Mouse (Mus musculus) heart, embryonic 12.5 days (tissue): ENCODE measurements around the gene Parva. TPM values are rescaled to one million over a fixed set of nuclear protein-coding genes. Genes with fewer than 3 reads are reported as not detected.
A peak's percentile ranks its signal among the peaks of the same experiment; 100 is the strongest.

ENCODE experiments used
- ATAC-seq: fragments of 200-750 bp; cut with Nextera tagmentation; 2 replicates; pipeline ENCODE4 v1.8.0; 2017; ENCODE audit warnings: moderate TSS enrichment, moderate library complexity; ENCODE audit not compliant: insufficient number of reproducible peaks, low FRiP score
- H3K27ac ChIP-seq: fragments of 300-500 bp; sonication (generic); 2 replicates; pipeline ENCODE4 v1.5.1; 2016; ENCODE audit warnings: mild to moderate bottlenecking, moderate library complexity; ENCODE audit not compliant: poor library complexity, severe bottlenecking
- H3K27me3 ChIP-seq: fragments of 300-500 bp; sonication (generic); replicated peaks from 2 replicates; pipeline ENCODE4 v1.6.1; 2016; ENCODE audit warnings: mild to moderate bottlenecking, moderate library complexity
- H3K36me3 ChIP-seq: fragments of 300-500 bp; sonication (generic); 2 replicates; pipeline ENCODE4 v1.6.1; 2016; ENCODE audit warnings: mild to moderate bottlenecking, moderate library complexity
- H3K4me1 ChIP-seq: fragments of 300-500 bp; sonication (generic); replicated peaks from 2 replicates; pipeline ENCODE4 v1.6.1; 2016; ENCODE audit warnings: mild to moderate bottlenecking
- H3K4me2 ChIP-seq: fragments of 300-500 bp; sonication (generic); 2 replicates; pipeline ENCODE4 v1.6.1; 2016; ENCODE audit warnings: mild to moderate bottlenecking, moderate library complexity
- H3K4me3 ChIP-seq: fragments of 300-500 bp; sonication (generic); 2 replicates; pipeline ENCODE4 v1.5.1; 2016; ENCODE audit warnings: mild to moderate bottlenecking
- H3K9ac ChIP-seq: fragments of 300-500 bp; sonication (generic); 2 replicates; pipeline ENCODE4 v1.6.1; 2016; ENCODE audit warnings: mild to moderate bottlenecking, moderate library complexity
- H3K9me3 ChIP-seq: fragments of 300-500 bp; sonication (generic); replicated peaks from 2 replicates; pipeline ENCODE4 v1.6.1; 2016; ENCODE audit warnings: mild to moderate bottlenecking, moderate library complexity
- WGBS: fragments of 180-500 bp; shearing (Covaris S2); methylation state at CpG from one replicate; pipeline ENCODE4 v1.1.7; 2016; 5-methylcytosine and 5-hydroxymethylcytosine counted together
- polyA plus RNA-seq: library from polyadenylated mRNA; unstranded; fragments of >200 nt; fragmentation: Nextera tagmentation; extraction: Ambion mirVana; gene quantifications from 2 replicates; pipeline ENCODE4 v1.2.1, GENCODE M21; 2016

The Parva gene
- polyA plus RNA-seq, 1 experiment from 2014 or later = 103 TPM

DNA sequence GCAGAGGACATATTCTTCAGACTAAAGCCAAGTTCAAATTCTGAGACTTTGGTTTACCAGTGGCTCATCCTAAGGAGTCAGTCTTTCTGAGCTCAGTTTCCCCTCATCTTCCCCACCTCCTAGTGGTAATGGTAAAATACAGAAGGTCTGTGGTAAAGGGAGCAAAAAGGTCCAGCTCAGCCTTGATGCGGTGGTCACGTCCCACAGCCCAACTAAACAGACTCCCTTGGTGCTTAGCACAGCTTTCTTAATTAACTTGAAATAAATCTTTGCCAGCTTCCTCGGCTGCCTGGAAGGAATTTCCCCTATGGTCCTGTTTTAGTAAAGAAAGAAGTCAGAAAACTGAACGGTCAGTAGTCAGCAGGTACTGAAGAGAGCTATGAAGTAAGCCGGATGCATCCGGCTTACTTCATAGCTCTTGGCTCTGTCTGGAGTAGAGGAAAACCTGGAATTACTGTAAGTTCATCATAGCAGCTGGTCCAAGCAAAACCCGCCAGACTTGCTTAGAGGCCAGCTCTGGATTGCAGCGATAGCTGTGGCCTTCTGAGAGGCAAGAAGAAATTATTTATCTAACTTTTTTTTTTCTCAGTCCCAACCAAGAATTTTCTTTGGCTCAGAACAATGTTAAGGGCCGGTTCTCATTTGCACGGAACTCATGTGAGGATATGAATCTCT lies 176.3 kb downstream of the Parva start:
- no peak for ATAC-seq

DNA sequence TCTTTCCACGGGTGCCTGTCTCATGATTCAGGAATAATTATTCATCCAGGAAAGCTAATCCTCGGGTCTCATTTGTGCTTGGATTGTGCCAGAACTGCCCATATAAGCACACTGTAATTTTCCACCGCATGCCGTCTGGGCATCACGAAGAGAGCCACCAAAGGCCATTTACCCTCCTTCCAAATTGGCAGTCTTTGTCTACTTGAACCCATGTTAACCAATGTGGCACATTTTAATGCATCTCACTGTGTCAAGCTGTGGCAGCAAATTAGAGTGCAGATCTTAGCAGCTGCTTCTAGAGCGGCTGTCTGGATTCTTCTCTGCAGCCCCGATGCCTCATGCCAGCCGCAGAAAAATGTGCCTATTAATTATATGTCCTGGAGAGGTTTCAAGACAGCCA lies 176.9 kb downstream of the Parva start:
- H3K36me3 ChIP-seq = no peaks in the 10 kb centered on the region
- H3K27me3 ChIP-seq = no peaks in the 10 kb centered on the region
- WGBS = 81% methylated on average over 8 of the region's 8 CpGs
- no peaks in the 10 kb centered on the region for H3K9me3 ChIP-seq
- H3K27ac ChIP-seq = no peak overlapping the region
- no peak overlapping the region for H3K4me3 ChIP-seq
- H3K4me2 ChIP-seq = no peak overlapping the region
- ATAC-seq = no peak
- no peak overlapping the region for H3K9ac ChIP-seq
- H3K4me1 ChIP-seq = peaks cover 16% of the 10 kb centered on the region

More for the DNA sequence above, 176.3 kb downstream of the Parva start:
- H3K4me3 ChIP-seq = no peak overlapping the region
- H3K27ac ChIP-seq = peak overlapping the region; percentile 49; the same call in 1 of the 2 replicates
- H3K9ac ChIP-seq = no peak overlapping the region
- H3K9me3 ChIP-seq = no peaks in the 10 kb centered on the region
- no peak overlapping the region for H3K4me2 ChIP-seq
- no peaks in the 10 kb centered on the region for H3K36me3 ChIP-seq
- H3K27me3 ChIP-seq = no peaks in the 10 kb centered on the region
- WGBS = 70% methylated on average over 10 of the region's 10 CpGs
- H3K4me1 ChIP-seq = peaks cover 17% of the 10 kb centered on the region

DNA sequence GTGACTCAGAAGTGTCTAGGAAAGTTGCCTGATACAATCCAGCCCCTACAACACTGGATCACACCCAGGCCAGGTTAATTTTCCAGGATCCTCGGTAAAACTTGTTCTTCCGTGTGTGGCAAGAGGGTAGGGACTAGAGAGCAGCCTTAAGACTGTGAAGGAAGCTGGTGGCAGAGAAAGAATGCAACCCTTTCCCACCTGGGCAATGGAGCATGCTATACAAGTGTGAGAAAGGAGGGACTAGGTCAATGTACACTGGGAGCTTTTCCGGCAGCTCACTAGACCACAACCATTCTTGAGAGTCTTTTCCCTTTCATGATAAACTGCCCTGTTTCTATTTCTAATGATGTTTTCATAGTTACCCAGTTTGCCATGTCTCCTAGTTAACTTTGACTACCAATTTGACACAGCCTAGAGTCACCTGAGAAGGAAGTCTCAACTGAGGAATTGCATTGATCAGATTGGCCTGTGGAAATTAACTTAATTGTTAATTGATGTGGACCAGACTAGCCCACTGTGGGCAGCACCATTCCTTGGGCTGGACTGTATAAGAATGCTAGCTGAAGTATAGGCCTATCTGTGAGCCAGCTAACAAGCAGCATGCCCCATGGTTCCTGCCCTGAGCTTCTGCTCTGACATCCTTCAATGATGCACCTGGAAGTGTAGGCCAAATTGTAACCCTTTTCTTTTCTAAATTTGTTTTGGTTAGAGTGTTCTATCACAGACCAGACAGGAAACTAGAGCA lies 186.9 kb downstream of the Parva start:
- Histone ChIP-seq H3K4me2 (no peak overlapping the region), H3K4me3 (no peak overlapping the region), H3K4me1 (peaks cover 6% of the 10 kb centered on the region), H3K27me3 (no peaks in the 10 kb centered on the region), H3K9me3 (no peaks in the 10 kb centered on the region), H3K27ac (no peak overlapping the region), H3K9ac (no peak overlapping the region), H3K36me3 (peaks cover 2% of the 10 kb centered on the region; the same call in 1 of the 2 replicates)
- no peak for ATAC-seq
- WGBS = 83% methylated on average over 3 of the region's 3 CpGs

DNA sequence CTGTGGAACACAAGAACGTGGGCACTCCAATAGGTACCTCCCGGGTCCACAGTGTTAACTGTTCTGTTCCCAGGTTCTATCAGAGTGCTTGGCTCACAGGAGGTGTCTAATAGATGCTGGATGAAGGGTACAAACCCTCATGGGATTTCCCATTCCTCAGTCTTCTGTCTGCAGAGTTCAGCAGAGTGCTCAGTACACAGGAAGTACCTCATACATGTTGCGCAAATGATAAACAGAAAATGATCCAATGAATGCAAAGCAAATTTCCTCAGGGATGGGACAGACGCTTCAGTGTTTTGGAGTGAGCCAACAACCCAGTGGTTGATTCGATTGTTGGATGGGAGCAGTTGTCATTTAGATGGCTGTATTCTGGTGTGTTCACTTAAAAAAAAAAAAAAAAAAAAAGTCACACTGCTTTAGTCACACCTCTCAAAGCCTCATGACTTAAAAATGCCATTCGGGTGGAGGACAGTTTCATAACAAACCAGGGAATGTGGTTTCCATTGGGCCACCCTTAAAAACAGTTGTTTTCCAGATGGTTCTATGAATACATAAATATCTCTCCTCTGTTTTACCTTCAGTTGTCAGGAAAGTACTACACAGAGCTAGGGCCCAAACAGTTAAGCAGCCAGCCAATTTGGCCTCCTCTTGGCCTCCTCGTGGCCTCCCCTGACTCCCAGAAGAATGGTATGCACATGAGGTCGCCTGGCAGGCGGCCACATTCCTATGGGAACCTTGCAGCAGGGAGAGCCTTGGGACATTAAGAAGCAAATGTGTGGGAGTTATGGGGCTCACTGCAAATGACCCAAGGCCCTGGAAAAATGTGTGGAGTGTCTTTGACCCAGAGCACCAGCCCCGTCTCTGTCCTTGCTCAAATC lies 187.7 kb downstream of the Parva start:
- peak overlapping the region; percentile 73 for H3K27ac ChIP-seq

DNA sequence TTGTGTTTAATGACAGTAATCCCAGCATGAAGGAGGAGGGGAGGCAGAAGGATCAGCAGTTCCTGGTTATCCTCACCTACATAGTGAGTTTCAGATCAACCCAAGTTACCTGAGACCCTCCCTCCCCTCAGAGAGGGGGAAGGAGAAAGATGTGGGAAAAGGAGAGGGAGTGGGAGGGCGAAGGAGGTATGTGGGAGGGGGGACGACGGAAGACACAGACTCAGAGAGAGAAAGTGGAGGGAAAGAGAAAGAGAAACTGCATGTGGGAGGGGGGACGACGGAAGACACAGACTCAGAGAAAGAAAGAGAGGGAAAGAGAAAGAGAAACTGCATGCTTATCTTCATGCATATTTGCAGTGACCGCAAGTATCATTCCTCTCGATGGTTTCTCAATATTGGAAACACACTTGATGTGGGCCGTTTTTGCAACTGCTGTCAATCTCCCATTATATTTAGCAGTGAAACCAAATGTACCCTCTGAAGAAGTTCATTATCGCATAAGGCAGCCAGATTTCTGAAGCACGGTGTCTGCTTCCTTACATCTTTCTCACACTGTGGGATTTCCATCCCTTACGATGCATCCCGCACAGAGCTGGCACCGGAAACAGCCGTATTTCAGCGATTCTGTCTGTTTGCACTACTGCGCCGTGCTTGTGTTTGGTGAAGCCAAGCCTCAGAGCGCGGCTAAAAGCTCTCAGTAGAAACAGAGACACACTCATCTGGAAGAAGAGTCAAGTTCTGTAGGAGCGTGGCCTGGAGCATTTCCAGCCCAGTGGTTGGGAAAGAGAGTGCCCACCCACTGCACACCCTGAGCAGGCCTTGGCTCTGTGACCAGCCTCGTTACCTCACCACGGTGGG lies 193.2 kb downstream of the Parva start:
- Histone ChIP-seq H3K4me1 (peaks cover 10% of the 10 kb centered on the region), H3K4me3 (no peak overlapping the region), H3K9me3 (no peaks in the 10 kb centered on the region), H3K27me3 (no peaks in the 10 kb centered on the region), H3K36me3 (no peaks in the 10 kb centered on the region), H3K4me2 (no peak overlapping the region), H3K9ac (peak overlapping the region; percentile 26; the same call in 1 of the 2 replicates), H3K27ac (no peak overlapping the region)
- ATAC-seq = no peak
- WGBS = 71% methylated on average over 22 of the region's 22 CpGs

More for the DNA sequence above, 187.7 kb downstream of the Parva start:
- Histone ChIP-seq H3K9ac (no peak overlapping the region), H3K4me3 (no peak overlapping the region), H3K4me2 (no peak overlapping the region), H3K9me3 (no peaks in the 10 kb centered on the region), H3K36me3 (peaks cover 2% of the 10 kb centered on the region; the same call in 1 of the 2 replicates), H3K4me1 (peaks cover 7% of the 10 kb centered on the region), H3K27me3 (no peaks in the 10 kb centered on the region)
- no peak for ATAC-seq
- WGBS = 58% methylated on average over 10 of the region's 10 CpGs

DNA sequence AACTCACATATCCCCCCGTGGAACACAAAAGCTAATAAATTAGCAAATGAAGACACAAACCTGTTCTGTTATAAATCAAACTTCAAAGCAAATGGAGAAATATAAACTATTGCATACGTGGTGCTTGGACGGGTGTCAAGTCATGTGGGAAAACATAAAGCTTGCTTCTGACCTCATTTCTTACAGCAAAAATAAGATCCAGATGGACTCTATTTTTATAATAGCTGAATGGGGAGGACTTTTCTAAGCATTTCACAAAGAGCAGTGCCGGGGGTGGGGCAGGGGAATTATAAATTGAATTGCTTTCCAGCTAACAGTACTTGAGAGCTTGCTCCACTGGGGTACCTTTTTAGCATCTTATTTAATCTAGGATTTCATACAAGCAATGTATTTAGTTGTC lies 200.2 kb downstream of the Parva start:
- Histone ChIP-seq H3K9me3 (0 out of 2 replicates have a peak, but pooled peaks cover 3% of the 10 kb centered on the region), H3K36me3 (no peaks in the 10 kb centered on the region), H3K27ac (no peak overlapping the region), H3K4me2 (no peak overlapping the region), H3K4me1 (0 out of 2 replicates have a peak, but pooled peaks cover 4% of the 10 kb centered on the region), H3K9ac (no peak overlapping the region), H3K27me3 (no peaks in the 10 kb centered on the region), H3K4me3 (no peak overlapping the region)
- WGBS = 75% methylated on average over 4 of the region's 4 CpGs
- ATAC-seq = no peak

DNA sequence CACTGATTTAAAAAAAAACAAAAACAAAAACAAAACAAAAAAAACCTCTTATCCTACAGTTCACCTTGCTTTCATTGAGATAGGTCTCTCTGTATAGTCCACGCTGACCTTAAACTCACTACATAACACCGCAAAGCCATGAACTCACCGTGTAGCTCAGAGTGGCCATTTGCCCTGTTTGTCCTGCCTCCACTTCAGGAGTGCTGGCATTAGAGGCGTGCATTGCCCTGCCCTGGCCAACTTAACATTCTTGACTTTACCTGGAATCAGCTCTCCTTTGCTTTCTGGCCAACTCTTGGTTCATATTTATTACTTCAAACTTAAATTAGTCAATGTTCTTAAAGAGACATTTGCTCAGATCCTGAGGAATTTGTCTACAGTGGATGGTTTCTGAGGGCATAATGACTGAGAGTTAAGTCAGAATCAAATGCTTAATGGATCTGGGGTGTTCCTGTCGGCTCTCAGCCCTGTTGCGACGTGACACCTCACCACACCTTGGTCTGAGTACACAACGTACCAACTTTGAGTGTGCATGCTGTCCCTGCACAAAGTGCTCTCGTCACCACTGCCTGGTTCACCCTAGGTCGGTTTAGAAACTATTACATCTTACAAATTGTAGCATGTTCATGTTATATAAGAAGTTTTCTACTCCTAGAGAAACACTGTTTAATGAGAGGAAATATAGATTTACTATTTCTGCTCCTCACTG lies 207.4 kb downstream of the Parva start:
- H3K4me1 ChIP-seq = no peaks in the 10 kb centered on the region
- peaks cover 12% of the 10 kb centered on the region for H3K36me3 ChIP-seq
- no peak overlapping the region for H3K4me3 ChIP-seq
- no peak overlapping the region for H3K4me2 ChIP-seq
- H3K9ac ChIP-seq = no peak overlapping the region
- ATAC-seq = no peak
- no peaks in the 10 kb centered on the region for H3K27me3 ChIP-seq
- WGBS = 81% methylated on average over 10 of the region's 10 CpGs
- H3K9me3 ChIP-seq = peaks cover 8% of the 10 kb centered on the region
- H3K27ac ChIP-seq = no peak overlapping the region

DNA sequence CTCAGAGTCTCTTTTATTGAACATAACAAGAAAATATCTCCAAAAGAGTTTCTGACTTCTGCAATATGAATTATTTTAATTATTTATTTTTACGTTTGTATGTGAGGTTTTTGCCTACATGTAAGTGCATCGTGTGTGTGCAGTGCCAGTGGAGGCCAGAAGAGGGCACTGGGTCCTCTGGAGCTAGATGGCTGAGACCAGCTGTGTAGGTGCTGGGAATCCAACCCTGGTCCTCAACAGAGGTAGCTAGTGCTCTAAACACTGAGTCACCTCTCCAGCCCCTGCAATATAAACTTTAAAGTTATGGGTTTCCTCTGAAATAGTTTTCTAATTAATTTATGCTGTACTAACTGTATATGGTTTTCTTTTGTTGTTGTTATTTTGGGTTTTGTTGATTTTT lies 208.6 kb downstream of the Parva start:
- Histone ChIP-seq H3K9me3 (peaks cover 8% of the 10 kb centered on the region), H3K4me2 (no peak overlapping the region), H3K27me3 (no peaks in the 10 kb centered on the region), H3K36me3 (peaks cover 19% of the 10 kb centered on the region), H3K27ac (no peak overlapping the region), H3K9ac (no peak overlapping the region), H3K4me1 (no peaks in the 10 kb centered on the region), H3K4me3 (no peak overlapping the region)
- no peak for ATAC-seq
- WGBS = 89% methylated on average over 2 of the region's 2 CpGs
